Mouse (Mus musculus): ENCODE results near the gene Tmem186. TPM values are rescaled to one million over a fixed set of nuclear protein-coding genes. Genes with fewer than 3 reads are reported as not detected.

Gene Tmem186
- total RNA-seq (2021) (10 to 100 TPM; 15.3 to 22.1 TPM), polyA plus RNA-seq (2012; rRNA removed) (15.6 and 16.2 TPM in 2 replicates)
- long read RNA-seq, transcript Tmem186-201 (2 exons, 3,391 nt) = major isoform, 36 of 39 reads
- long read RNA-seq, partial matches to known transcripts = 0 of 39 reads
- long read RNA-seq, other reads (novel, unspliced or antisense) = 3 of 39 reads

GRCm38 (mm10) chr16:8637217-8638051 is at the start of gene Tmem186, which contains the start of gene Pmm2:
Gene Tmem186, minus strand, starts transcription at chr16:8637712.
Gene Pmm2, plus strand, starts transcription at chr16:8637674.
- peak; percentile 90 for DNase-seq

- DNase-seq = no peak
Observed at GRCm38 (mm10) chr16:8686871-8687535, 49.5 kb upstream of the Tmem186 start.

- DNase-seq = peak; percentile 74
Observed at GRCm38 (mm10) chr16:8686121-8686870, 48.8 kb upstream of the Tmem186 start.

- no peak for DNase-seq
Observed at GRCm38 (mm10) chr16:8685087-8685486, 47.6 kb upstream of the Tmem186 start.

GRCm38 (mm10) chr16:8680470-8680869 is 43.0 kb upstream of the Tmem186 start, which contains the start of gene Gm5767:
Gene Gm5767, plus strand, starts transcription at chr16:8680770.
- no peak for DNase-seq

- DNase-seq = no peak
Observed at GRCm38 (mm10) chr16:8679780-8680179, 42.3 kb upstream of the Tmem186 start.

GRCm38 (mm10) chr16:8678676-8679075 is 41.2 kb upstream of the Tmem186 start:
- no peak for DNase-seq

- DNase-seq = peak; percentile 70
Observed at GRCm38 (mm10) chr16:8678035-8678434, 40.5 kb upstream of the Tmem186 start.

- DNase-seq = peak; percentile 58
Observed at GRCm38 (mm10) chr16:8676800-8677199, 39.3 kb upstream of the Tmem186 start.

GRCm38 (mm10) chr16:8676228-8676627 is 38.7 kb upstream of the Tmem186 start:
- no peak for DNase-seq

GRCm38 (mm10) chr16:8675559-8675958 is 38.0 kb upstream of the Tmem186 start:
- DNase-seq = no peak

- DNase-seq = peak; percentile 56
Observed at GRCm38 (mm10) chr16:8674165-8674564, 36.7 kb upstream of the Tmem186 start.

- DNase-seq = no peak
Observed at GRCm38 (mm10) chr16:8673343-8673742, 35.8 kb upstream of the Tmem186 start.

GRCm38 (mm10) chr16:8672811-8673210 is 35.3 kb upstream of the Tmem186 start:
- no peak for DNase-seq

- no peak for DNase-seq
Observed at GRCm38 (mm10) chr16:8672350-8672687, 34.8 kb upstream of the Tmem186 start.

GRCm38 (mm10) chr16:8671551-8672349 is 34.2 kb upstream of the Tmem186 start, which contains the start of gene Carhsp1:
Gene Carhsp1, minus strand, starts transcription at chr16:8672155.
- peak; percentile 97 for DNase-seq

GRCm38 (mm10) chr16:8670041-8671035 is 32.8 kb upstream of the Tmem186 start:
- peak; percentile 65 for DNase-seq

GRCm38 (mm10) chr16:8669432-8669831 is 31.9 kb upstream of the Tmem186 start:
- DNase-seq = peak; percentile 47

- no peak for DNase-seq
Observed at GRCm38 (mm10) chr16:8668386-8668785, 30.9 kb upstream of the Tmem186 start.

- peak; percentile 40 for DNase-seq
Observed at GRCm38 (mm10) chr16:8667814-8668213, 30.3 kb upstream of the Tmem186 start.

Data from adrenal gland, adult 2 months (tissue).